Mouse (Mus musculus) E14TG2a.4 (cell line): ENCODE measurements around the gene S100a1.

ENCODE experiments used
- CTCF ChIP-seq: conservative IDR thresholded peaks from 2 replicates; pipeline ENCODE4 v1.5.1; 2014; ENCODE audit warnings: low read length
- NANOG ChIP-seq: IDR thresholded peaks from 2 replicates; pipeline ENCODE4 v1.6.1; 2014; ENCODE audit warnings: borderline replicate concordance, low read length, mixed read lengths
- POU5F1 ChIP-seq: IDR thresholded peaks from 2 replicates; pipeline ENCODE4 v1.6.1; 2014; ENCODE audit warnings: low read length, borderline replicate concordance

- no peak for TF ChIP-seq CTCF
- TF ChIP-seq POU5F1: no peak
- no peak for TF ChIP-seq NANOG
Measured at GRCm38 (mm10) chr3:90503444-90503843, 10.7 kb downstream of the S100a1 start.
